Mouse (Mus musculus): ENCODE measurements at regions not wholly inside any gene's neighbourhood (a gene's known extent, or its start where the extent isn't known, plus 50 kb on each side); places are given as distances from the start of the nearest gene placed in this dataset. TPM values are rescaled to one million over a fixed set of nuclear protein-coding genes. Genes with fewer than 3 reads are reported as not detected.

GRCm38 (mm10) chr8:128284816-128285215 is 73.6 kb upstream of the Nrp1 start:
- Histone ChIP-seq H3K4me1 (ENCODE audit: control insufficient read depth, insufficient read depth, low read depth, low read length) (no peaks in the 10 kb centered on the region), H3K36me3 (ENCODE audit: control insufficient read depth, insufficient read depth, low read length) (no peaks in the 10 kb centered on the region), H3K9ac (ENCODE audit: low read depth, low read length) (no peak overlapping the region), H3K27me3 (replicated peaks; ENCODE audit: control insufficient read depth, insufficient read depth, low read length) (no peaks in the 10 kb centered on the region), H3K9me3 (ENCODE audit: control insufficient read depth, low read length) (no peaks in the 10 kb centered on the region), H3K27ac (ENCODE audit: low read depth, low read length) (no peak overlapping the region), H3K4me3 (ENCODE audit: low read length) (no peak overlapping the region), H3K4me2 (ENCODE audit: low read length) (no peak overlapping the region)
- 52% methylated on average over 3 of the region's 3 CpGs for WGBS
- no peak for ATAC-seq

GRCm38 (mm10) chr8:128290076-128290475 is 68.3 kb upstream of the Nrp1 start:
- no peak for ATAC-seq
- Histone ChIP-seq H3K36me3 (ENCODE audit: control insufficient read depth, insufficient read depth, low read length) (no peaks in the 10 kb centered on the region), H3K27ac (ENCODE audit: low read depth, low read length) (no peak overlapping the region)

GRCm38 (mm10) chr8:128292394-128292793 is 66.0 kb upstream of the Nrp1 start:
- no peaks in the 10 kb centered on the region for H3K9me3 ChIP-seq (ENCODE audit: control insufficient read depth, low read length)
- no peak overlapping the region for H3K27ac ChIP-seq (ENCODE audit: low read depth, low read length)
- no peak overlapping the region for H3K9ac ChIP-seq (ENCODE audit: low read depth, low read length)
- no peak overlapping the region for H3K4me3 ChIP-seq (ENCODE audit: low read length)
- H3K27me3 ChIP-seq (replicated peaks; ENCODE audit: control insufficient read depth, insufficient read depth, low read length) = no peaks in the 10 kb centered on the region
- no peak overlapping the region for H3K4me2 ChIP-seq (ENCODE audit: low read length)
- no peaks in the 10 kb centered on the region for H3K36me3 ChIP-seq (ENCODE audit: control insufficient read depth, insufficient read depth, low read length)
- no peak for ATAC-seq
- 85% methylated on average over 6 of the region's 6 CpGs for WGBS
- peaks cover 3% of the 10 kb centered on the region; the same call in 1 of the 2 replicates for H3K4me1 ChIP-seq (ENCODE audit: control insufficient read depth, insufficient read depth, low read depth, low read length)

More at GRCm38 (mm10) chr8:128290076-128290475, 68.3 kb upstream of the Nrp1 start:
- Histone ChIP-seq H3K4me1 (ENCODE audit: control insufficient read depth, insufficient read depth, low read depth, low read length) (no peaks in the 10 kb centered on the region), H3K9me3 (ENCODE audit: control insufficient read depth, low read length) (no peaks in the 10 kb centered on the region), H3K4me3 (ENCODE audit: low read length) (no peak overlapping the region), H3K27me3 (replicated peaks; ENCODE audit: control insufficient read depth, insufficient read depth, low read length) (no peaks in the 10 kb centered on the region), H3K9ac (ENCODE audit: low read depth, low read length) (no peak overlapping the region), H3K4me2 (ENCODE audit: low read length) (no peak overlapping the region)
- 74% methylated on average over 4 of the region's 4 CpGs for WGBS

- ATAC-seq = peak; percentile 37; the same call in 1 of the 2 replicates
Measured at GRCm38 (mm10) chr8:128296728-128297380, 61.5 kb upstream of the Nrp1 start.

GRCm38 (mm10) chr8:128302322-128302721 is 56.1 kb upstream of the Nrp1 start:
- WGBS = 77% methylated on average over 2 of the region's 2 CpGs
- no peak for ATAC-seq

More at GRCm38 (mm10) chr8:128296728-128297380, 61.5 kb upstream of the Nrp1 start:
- WGBS = 52% methylated on average over 14 of the region's 14 CpGs
- Histone ChIP-seq H3K4me3 (ENCODE audit: low read length) (no peak overlapping the region), H3K4me2 (ENCODE audit: low read length) (no peak overlapping the region), H3K27ac (ENCODE audit: low read depth, low read length) (0 out of 2 replicates have a peak overlapping the region, but pooled peaks have one; percentile 27), H3K9me3 (ENCODE audit: control insufficient read depth, low read length) (no peaks in the 10 kb centered on the region), H3K4me1 (ENCODE audit: control insufficient read depth, insufficient read depth, low read depth, low read length) (peaks cover 3% of the 10 kb centered on the region; the same call in 1 of the 2 replicates), H3K36me3 (ENCODE audit: control insufficient read depth, insufficient read depth, low read length) (no peaks in the 10 kb centered on the region), H3K9ac (ENCODE audit: low read depth, low read length) (no peak overlapping the region), H3K27me3 (replicated peaks; ENCODE audit: control insufficient read depth, insufficient read depth, low read length) (no peaks in the 10 kb centered on the region)

More at GRCm38 (mm10) chr8:128302322-128302721, 56.1 kb upstream of the Nrp1 start:
- H3K4me3 ChIP-seq (ENCODE audit: low read length) = no peak overlapping the region
- H3K27ac ChIP-seq (ENCODE audit: low read depth, low read length) = no peak overlapping the region
- no peaks in the 10 kb centered on the region for H3K9me3 ChIP-seq (ENCODE audit: control insufficient read depth, low read length)
- H3K4me1 ChIP-seq (ENCODE audit: control insufficient read depth, insufficient read depth, low read depth, low read length) = peaks cover under 1% of the 10 kb centered on the region; the same call in 1 of the 2 replicates
- H3K36me3 ChIP-seq (ENCODE audit: control insufficient read depth, insufficient read depth, low read length) = no peaks in the 10 kb centered on the region
- no peak overlapping the region for H3K4me2 ChIP-seq (ENCODE audit: low read length)
- H3K9ac ChIP-seq (ENCODE audit: low read depth, low read length) = no peak overlapping the region
- H3K27me3 ChIP-seq (replicated peaks; ENCODE audit: control insufficient read depth, insufficient read depth, low read length) = no peaks in the 10 kb centered on the region

Small RNA genes lying in the stretch of these regions (microRNA-seq; reads per million reads assigned to microRNA genes)
- not detected for gene Mir21c

Data from hindbrain, embryonic 16.5 days (tissue).